Mouse (Mus musculus): ENCODE measurements at regions not wholly inside any gene's neighbourhood (a gene's known extent, or its start where the extent isn't known, plus 50 kb on each side); places are given as distances from the start of the nearest gene placed in this dataset.

- no peak for DNase-seq (ENCODE audit: low spot score)
Measured at GRCm38 (mm10) chr6:147755750-147756523, 280.3 kb downstream of the Ccdc91 start.

- no peak for DNase-seq (ENCODE audit: low spot score)
Measured at GRCm38 (mm10) chr6:147759485-147759884, 283.9 kb downstream of the Ccdc91 start.

GRCm38 (mm10) chr6:147760113-147760512 is 284.5 kb downstream of the Ccdc91 start:
- DNase-seq (ENCODE audit: low spot score): no peak

- no peak for DNase-seq (ENCODE audit: low spot score)
Measured at GRCm38 (mm10) chr6:147765241-147765640, 281.8 kb upstream of the Far2 start.

GRCm38 (mm10) chr6:147769180-147769579 is 277.9 kb upstream of the Far2 start:
- no peak for DNase-seq (ENCODE audit: low spot score)

- DNase-seq (ENCODE audit: low spot score): peak; percentile 8
Measured at GRCm38 (mm10) chr6:147770034-147770433, 277.0 kb upstream of the Far2 start.

- DNase-seq (ENCODE audit: low spot score): peak; percentile 14
Measured at GRCm38 (mm10) chr6:147771411-147771810, 275.6 kb upstream of the Far2 start.

GRCm38 (mm10) chr6:147773904-147774303 is 273.2 kb upstream of the Far2 start:
- no peak for DNase-seq (ENCODE audit: low spot score)

- DNase-seq (ENCODE audit: low spot score): no peak
Measured at GRCm38 (mm10) chr6:147774626-147775025, 272.4 kb upstream of the Far2 start.

GRCm38 (mm10) chr6:147779466-147779865 is 267.6 kb upstream of the Far2 start:
- DNase-seq (ENCODE audit: low spot score): no peak

- DNase-seq (ENCODE audit: low spot score): no peak
Measured at GRCm38 (mm10) chr6:147784249-147784648, 262.8 kb upstream of the Far2 start.

- DNase-seq (ENCODE audit: low spot score): no peak
Measured at GRCm38 (mm10) chr6:147784854-147785253, 262.2 kb upstream of the Far2 start.

GRCm38 (mm10) chr6:147788095-147788494 is 259.0 kb upstream of the Far2 start:
- no peak for DNase-seq (ENCODE audit: low spot score)

GRCm38 (mm10) chr6:147789112-147789511 is 257.9 kb upstream of the Far2 start:
- DNase-seq (ENCODE audit: low spot score): no peak

- DNase-seq (ENCODE audit: low spot score): no peak
Measured at GRCm38 (mm10) chr6:147793811-147794210, 253.2 kb upstream of the Far2 start.

- DNase-seq (ENCODE audit: low spot score): no peak
Measured at GRCm38 (mm10) chr6:147794351-147794750, 252.7 kb upstream of the Far2 start.

GRCm38 (mm10) chr6:147799009-147799727 is 247.9 kb upstream of the Far2 start:
- DNase-seq (ENCODE audit: low spot score): no peak

GRCm38 (mm10) chr6:147799861-147800260 is 247.2 kb upstream of the Far2 start:
- no peak for DNase-seq (ENCODE audit: low spot score)

GRCm38 (mm10) chr6:147800846-147801245 is 246.2 kb upstream of the Far2 start:
- no peak for DNase-seq (ENCODE audit: low spot score)

- DNase-seq (ENCODE audit: low spot score): no peak
Measured at GRCm38 (mm10) chr6:147803893-147804292, 243.2 kb upstream of the Far2 start.

- peak; percentile 68 for DNase-seq (ENCODE audit: low spot score)
Measured at GRCm38 (mm10) chr6:147810710-147811109, 236.3 kb upstream of the Far2 start.

GRCm38 (mm10) chr6:147816861-147817260 is 230.2 kb upstream of the Far2 start:
- DNase-seq (ENCODE audit: low spot score): no peak

GRCm38 (mm10) chr6:147817262-147817661 is 229.8 kb upstream of the Far2 start:
- DNase-seq (ENCODE audit: low spot score): no peak
